Mouse (Mus musculus) lung, adult 2 months (tissue): ENCODE measurements around the gene Col25a1.

Experiments
- CTCF ChIP-seq: fragments of 200-500 bp; IDR thresholded peaks from 2 replicates; pipeline ENCODE4 v1.5.1; 2011; ENCODE audit warnings: mild to moderate bottlenecking, low read length, control low read depth; ENCODE audit not compliant: insufficient read depth
- POLR2A ChIP-seq: fragments of 200-500 bp; IDR thresholded peaks from 2 replicates; pipeline ENCODE4 v1.6.1; 2011; ENCODE audit warnings: low read depth, mild to moderate bottlenecking, control low read depth, low read length, borderline replicate concordance; ENCODE audit errors: extremely low read depth

DNA sequence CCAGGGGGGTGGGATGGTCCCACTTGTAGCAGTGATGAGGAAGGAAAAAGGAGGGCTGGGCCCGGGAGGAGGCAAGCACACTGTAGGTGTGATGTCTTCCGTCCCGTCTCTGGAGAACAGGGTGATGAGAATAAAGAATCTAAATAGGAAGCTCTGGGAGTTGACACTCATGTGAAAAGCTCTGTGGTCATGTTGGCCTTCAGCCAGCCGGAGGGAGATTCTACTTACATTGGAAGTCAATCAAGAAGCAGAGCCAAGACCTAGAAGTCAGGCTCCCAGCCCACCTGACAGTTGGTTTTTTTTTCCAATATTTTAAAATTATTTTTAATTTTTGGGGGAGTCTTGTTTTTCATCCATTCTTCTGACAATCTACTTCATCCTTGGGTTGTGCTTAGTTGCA lies 297.5 kb downstream of the Col25a1 start:
- TF ChIP-seq POLR2A (no peak), CTCF (no peak)
